Mouse (Mus musculus) olfactory bulb, adult 2 months (tissue): ENCODE measurements at regions not wholly inside any gene's neighbourhood (a gene's known extent, or its start where the extent isn't known, plus 50 kb on each side); places are given as distances from the start of the nearest gene placed in this dataset.

Experiments
- CTCF ChIP-seq: fragments of 200-500 bp; IDR thresholded peaks from 2 replicates; pipeline ENCODE4 v1.5.1; 2012; ENCODE audit warnings: low read depth, mild to moderate bottlenecking, low read length, moderate library complexity; ENCODE audit not compliant: insufficient read depth
- POLR2A ChIP-seq: fragments of 200-500 bp; IDR thresholded peaks from 2 replicates; pipeline ENCODE4 v1.6.1; 2012; ENCODE audit warnings: mild to moderate bottlenecking, low read depth, low read length, moderate library complexity; ENCODE audit not compliant: insufficient read depth

- TF ChIP-seq CTCF (no peak), POLR2A (no peak)
Observed at GRCm38 (mm10) chr1:90398396-90398975, 194.7 kb downstream of the Ackr3 start.
